Mouse (Mus musculus): Measurements from ENCODE around the gene Mob3b. TPM values are rescaled to one million over a fixed set of nuclear protein-coding genes. Genes with fewer than 3 reads are reported as not detected.

The Mob3b gene
- polyA plus RNA-seq, 1 experiment from 2014 or later = 21.3 TPM

- no peaks in the 10 kb centered on the region for H3K27me3 ChIP-seq (replicated peaks; ENCODE audit: control insufficient read depth, insufficient read depth, low read length)
- no peaks in the 10 kb centered on the region; the same call in 1 of the 2 replicates for H3K4me1 ChIP-seq (replicated peaks; ENCODE audit: control insufficient read depth, insufficient read depth, low read length)
- ATAC-seq (replicated peaks; ENCODE audit: low FRiP score, low TSS enrichment, low read depth) = no peak
- H3K4me3 ChIP-seq (ENCODE audit: low read depth, low read length) = no peak overlapping the region
- H3K36me3 ChIP-seq (ENCODE audit: control insufficient read depth, insufficient read depth, low read length) = peaks cover 4% of the 10 kb centered on the region
- H3K9me3 ChIP-seq (ENCODE audit: control insufficient read depth, low read length) = no peaks in the 10 kb centered on the region
- no peak overlapping the region for H3K9ac ChIP-seq (ENCODE audit: low read length)
- H3K27ac ChIP-seq (ENCODE audit: low read depth) = no peak overlapping the region
- 75% methylated on average over 10 of the region's 10 CpGs for WGBS
- DNase-seq (ENCODE audit: low spot score) = no peak
- no peak overlapping the region for H3K4me2 ChIP-seq (ENCODE audit: low read length)
Observed at GRCm38 (mm10) chr4:35082476-35083114, 74.7 kb downstream of the Mob3b start.

- Histone ChIP-seq H3K36me3 (ENCODE audit: control insufficient read depth, insufficient read depth, low read length) (peaks cover 4% of the 10 kb centered on the region), H3K9ac (ENCODE audit: low read length) (no peak overlapping the region), H3K27me3 (replicated peaks; ENCODE audit: control insufficient read depth, insufficient read depth, low read length) (no peaks in the 10 kb centered on the region), H3K4me2 (ENCODE audit: low read length) (no peak overlapping the region), H3K27ac (ENCODE audit: low read depth) (no peak overlapping the region), H3K4me1 (replicated peaks; ENCODE audit: control insufficient read depth, insufficient read depth, low read length) (no peaks in the 10 kb centered on the region; the same call in 1 of the 2 replicates), H3K4me3 (ENCODE audit: low read depth, low read length) (no peak overlapping the region), H3K9me3 (ENCODE audit: control insufficient read depth, low read length) (no peaks in the 10 kb centered on the region)
- DNase-seq (ENCODE audit: low spot score) = no peak
- ATAC-seq (replicated peaks; ENCODE audit: low FRiP score, low TSS enrichment, low read depth) = no peak
- 93% methylated on average over 6 of the region's 6 CpGs for WGBS
Observed at GRCm38 (mm10) chr4:35080285-35080684, 77.0 kb downstream of the Mob3b start.

GRCm38 (mm10) chr4:35068739-35069138 lies 88.5 kb downstream of the Mob3b start:
- Histone ChIP-seq H3K27me3 (replicated peaks; ENCODE audit: control insufficient read depth, insufficient read depth, low read length) (no peaks in the 10 kb centered on the region), H3K36me3 (ENCODE audit: control insufficient read depth, insufficient read depth, low read length) (no peaks in the 10 kb centered on the region), H3K9me3 (ENCODE audit: control insufficient read depth, low read length) (no peaks in the 10 kb centered on the region), H3K27ac (ENCODE audit: low read depth) (0 out of 2 replicates have a peak overlapping the region, but pooled peaks have one; percentile 16), H3K4me3 (ENCODE audit: low read depth, low read length) (no peak overlapping the region), H3K4me2 (ENCODE audit: low read length) (no peak overlapping the region), H3K9ac (ENCODE audit: low read length) (no peak overlapping the region), H3K4me1 (replicated peaks; ENCODE audit: control insufficient read depth, insufficient read depth, low read length) (peaks cover 21% of the 10 kb centered on the region; the same call in 1 of the 2 replicates)
- no peak for DNase-seq (ENCODE audit: low spot score)
- 51% methylated on average over 4 of the region's 4 CpGs for WGBS
- no peak for ATAC-seq (replicated peaks; ENCODE audit: low FRiP score, low TSS enrichment, low read depth)

- Histone ChIP-seq H3K27ac (ENCODE audit: low read depth) (no peak overlapping the region), H3K9me3 (ENCODE audit: control insufficient read depth, low read length) (no peaks in the 10 kb centered on the region), H3K4me2 (ENCODE audit: low read length) (no peak overlapping the region), H3K27me3 (replicated peaks; ENCODE audit: control insufficient read depth, insufficient read depth, low read length) (no peaks in the 10 kb centered on the region), H3K4me3 (ENCODE audit: low read depth, low read length) (no peak overlapping the region), H3K4me1 (replicated peaks; ENCODE audit: control insufficient read depth, insufficient read depth, low read length) (peaks cover 27% of the 10 kb centered on the region), H3K9ac (ENCODE audit: low read length) (no peak overlapping the region), H3K36me3 (ENCODE audit: control insufficient read depth, insufficient read depth, low read length) (no peaks in the 10 kb centered on the region)
- 72% methylated on average over 4 of the region's 4 CpGs for WGBS
- DNase-seq (ENCODE audit: low spot score) (peak; percentile 23), ATAC-seq (replicated peaks; ENCODE audit: low FRiP score, low TSS enrichment, low read depth) (no peak)
Observed at GRCm38 (mm10) chr4:35066163-35066562, 91.1 kb downstream of the Mob3b start.

GRCm38 (mm10) chr4:35065075-35065838 lies 92.0 kb downstream of the Mob3b start:
- H3K4me2 ChIP-seq (ENCODE audit: low read length) = no peak overlapping the region
- H3K36me3 ChIP-seq (ENCODE audit: control insufficient read depth, insufficient read depth, low read length) = no peaks in the 10 kb centered on the region
- no peak overlapping the region for H3K4me3 ChIP-seq (ENCODE audit: low read depth, low read length)
- no peaks in the 10 kb centered on the region for H3K9me3 ChIP-seq (ENCODE audit: control insufficient read depth, low read length)
- H3K4me1 ChIP-seq (replicated peaks; ENCODE audit: control insufficient read depth, insufficient read depth, low read length) = peaks cover 27% of the 10 kb centered on the region
- WGBS = 38% methylated on average over 15 of the region's 15 CpGs
- no peak overlapping the region for H3K9ac ChIP-seq (ENCODE audit: low read length)
- no peak overlapping the region for H3K27ac ChIP-seq (ENCODE audit: low read depth)
- no peak for DNase-seq (ENCODE audit: low spot score)
- H3K27me3 ChIP-seq (replicated peaks; ENCODE audit: control insufficient read depth, insufficient read depth, low read length) = no peaks in the 10 kb centered on the region
- peak; percentile 53; the same call in 1 of the 2 replicates for ATAC-seq (replicated peaks; ENCODE audit: low FRiP score, low TSS enrichment, low read depth)

- H3K27ac ChIP-seq (ENCODE audit: low read depth) = no peak overlapping the region
- H3K27me3 ChIP-seq (replicated peaks; ENCODE audit: control insufficient read depth, insufficient read depth, low read length) = no peaks in the 10 kb centered on the region
- 57% methylated on average over 7 of the region's 7 CpGs for WGBS
- H3K9ac ChIP-seq (ENCODE audit: low read length) = no peak overlapping the region
- H3K9me3 ChIP-seq (ENCODE audit: control insufficient read depth, low read length) = no peaks in the 10 kb centered on the region
- H3K4me1 ChIP-seq (replicated peaks; ENCODE audit: control insufficient read depth, insufficient read depth, low read length) = peaks cover 21% of the 10 kb centered on the region
- H3K36me3 ChIP-seq (ENCODE audit: control insufficient read depth, insufficient read depth, low read length) = no peaks in the 10 kb centered on the region
- ATAC-seq (replicated peaks; ENCODE audit: low FRiP score, low TSS enrichment, low read depth) = no peak
- H3K4me3 ChIP-seq (ENCODE audit: low read depth, low read length) = no peak overlapping the region
- H3K4me2 ChIP-seq (ENCODE audit: low read length) = no peak overlapping the region
- peak; percentile 48 for DNase-seq (ENCODE audit: low spot score)
Observed at GRCm38 (mm10) chr4:35063146-35063719, 94.1 kb downstream of the Mob3b start.

GRCm38 (mm10) chr4:35060964-35061363 lies 96.3 kb downstream of the Mob3b start:
- Histone ChIP-seq H3K4me1 (replicated peaks; ENCODE audit: control insufficient read depth, insufficient read depth, low read length) (peaks cover 18% of the 10 kb centered on the region; the same call in 1 of the 2 replicates), H3K4me2 (ENCODE audit: low read length) (no peak overlapping the region), H3K27ac (ENCODE audit: low read depth) (peak overlapping the region; percentile 9; the same call in 1 of the 2 replicates), H3K36me3 (ENCODE audit: control insufficient read depth, insufficient read depth, low read length) (no peaks in the 10 kb centered on the region), H3K4me3 (ENCODE audit: low read depth, low read length) (no peak overlapping the region), H3K27me3 (replicated peaks; ENCODE audit: control insufficient read depth, insufficient read depth, low read length) (no peaks in the 10 kb centered on the region), H3K9me3 (ENCODE audit: control insufficient read depth, low read length) (no peaks in the 10 kb centered on the region), H3K9ac (ENCODE audit: low read length) (no peak overlapping the region)
- ATAC-seq (replicated peaks; ENCODE audit: low FRiP score, low TSS enrichment, low read depth) (no peak), DNase-seq (ENCODE audit: low spot score) (no peak)
- WGBS = 65% methylated on average over 1 of the region's 1 CpGs

- Histone ChIP-seq H3K36me3 (ENCODE audit: control insufficient read depth, insufficient read depth, low read length) (no peaks in the 10 kb centered on the region), H3K9me3 (ENCODE audit: control insufficient read depth, low read length) (no peaks in the 10 kb centered on the region), H3K4me1 (replicated peaks; ENCODE audit: control insufficient read depth, insufficient read depth, low read length) (peaks cover 16% of the 10 kb centered on the region; the same call in 1 of the 2 replicates), H3K4me2 (ENCODE audit: low read length) (no peak overlapping the region), H3K9ac (ENCODE audit: low read length) (no peak overlapping the region), H3K27me3 (replicated peaks; ENCODE audit: control insufficient read depth, insufficient read depth, low read length) (no peaks in the 10 kb centered on the region), H3K4me3 (ENCODE audit: low read depth, low read length) (no peak overlapping the region), H3K27ac (ENCODE audit: low read depth) (no peak overlapping the region)
- 63% methylated on average over 3 of the region's 3 CpGs for WGBS
- DNase-seq (ENCODE audit: low spot score) (peak; percentile 41), ATAC-seq (replicated peaks; ENCODE audit: low FRiP score, low TSS enrichment, low read depth) (no peak)
Observed at GRCm38 (mm10) chr4:35060401-35060800, 96.9 kb downstream of the Mob3b start.
